In genomic region chr11:35131740-35132139, GRCm38 (mm10) we compare ENCODE assay signal across 21 mouse cellular contexts. TPM values are rescaled to one million over a fixed set of nuclear protein-coding genes. Genes with fewer than 3 reads are reported as not detected.
DNase-seq lines count a peak whose midpoint lies in the region; ATAC-seq lines count a peak whose summit lies in the region.
"Had no signal": no experiment of that assay in that cellular context is flagged by ENCODE, and none has a peak within 500 bp of the region (broad histone marks: within the 10 kb centered on the region; RNA-seq: fewer than 3 reads in every experiment).

No protein-coding gene starts in this region.

- DNase-seq in frontal cortex, postnatal 14 days (ENCODE audit: low spot score in 2 of 2), result no peak
- peak; percentile 91 for DNase-seq in heart, adult 11 months
- DNase-seq in heart, postnatal 10 days, result no peak
- DNase-seq in lung, postnatal 36 days, result peak; percentile 16
- DNase-seq in lung, postnatal 14 days, result no peak
- peak; percentile 28 for DNase-seq in brain, adult 2 months (ENCODE audit: low read depth, low spot score)
- no peak for DNase-seq in Muller cell, postnatal 12 days (ENCODE audit: inconsistent ontology term)
- DNase-seq: adrenal gland, adult 2 months; adrenal gland, postnatal 10 days; adrenal gland, postnatal 25 days; cerebellum, adult 11-12 months; cerebellum, adult 2 months; cerebellum, adult 9-11 months; cerebellum, postnatal 14 days; cerebellum, postnatal 36 days; embryo, embryonic 11 days had no signal

- 0 out of 2 replicates have a peak, but pooled peaks have one; percentile 29 for ATAC-seq in frontal cortex, adult (ENCODE audit: low TSS enrichment)
- ATAC-seq: forebrain, embryonic 14.5 days; forebrain, embryonic 16.5 days had no signal

- intact Hi-C loops in heart, postnatal 10 days (cut with DNase I), result no loop called here

RNA-seq across cellular contexts. Expression of gene Slit3, which starts 10.7 kb away (rescaled TPM):
- total RNA-seq in heart, postnatal 10 days (2021), result 10 to 100 TPM; 16.2 to 20.4 TPM
- total RNA-seq: common myeloid progenitor, adult 5-6 weeks; MEL had no signal

Comparison
In these comparisons a context has a peak if more than half of its experiments do, and no peak if none do; other contexts are left out.
1. DNase-seq: peak in heart, adult 11 months (single experiment), lung, postnatal 36 days (single experiment) and brain, adult 2 months (single experiment); none in frontal cortex, postnatal 14 days (0 of 2), heart, postnatal 10 days (0 of 2), lung, postnatal 14 days (single experiment) and Muller cell, postnatal 12 days (single experiment).